Mouse (Mus musculus) small intestine, adult 2 months (tissue): ENCODE measurements at regions not wholly inside any gene's neighbourhood (a gene's known extent, or its start where the extent isn't known, plus 50 kb on each side); places are given as distances from the start of the nearest gene placed in this dataset.

Experiments used
- CTCF ChIP-seq: fragments of 200-500 bp; IDR thresholded peaks from 2 replicates; pipeline ENCODE4 v1.5.1; 2012; ENCODE audit warnings: low read depth, mild to moderate bottlenecking, control low read depth, inconsistent platforms, low read length, moderate library complexity, mixed read lengths; ENCODE audit not compliant: insufficient replicate concordance, insufficient read length; ENCODE audit errors: extremely low read depth
- POLR2A ChIP-seq: fragments of 200-500 bp; IDR thresholded peaks from 2 replicates; pipeline ENCODE4 v1.6.1; 2012; ENCODE audit warnings: low read depth, mild to moderate bottlenecking, control low read depth, inconsistent platforms, low read length, moderate library complexity

DNA sequence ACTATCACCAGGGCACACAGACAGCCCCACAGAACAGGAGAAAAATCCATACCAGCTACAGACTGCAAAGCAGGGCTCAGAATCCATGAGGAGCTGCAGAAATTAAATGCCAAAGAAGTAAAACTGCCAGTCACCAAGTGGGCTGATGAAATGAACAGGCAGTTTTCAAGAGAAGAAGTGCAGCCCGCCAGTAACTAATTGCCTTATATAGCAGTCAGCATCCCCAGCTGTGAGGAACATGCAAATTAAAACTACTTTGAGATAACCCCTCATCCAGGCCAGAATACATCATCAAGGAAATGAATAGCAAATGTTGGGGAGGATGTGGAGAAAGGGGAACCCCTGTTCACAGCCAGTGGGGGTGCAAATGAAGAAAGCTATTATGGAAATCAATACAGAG lies 177.3 kb upstream of the Zfp703 start:
- TF ChIP-seq CTCF (no peak), POLR2A (no peak)
